Mouse (Mus musculus) adrenal gland (tissue): ENCODE results near the gene Mypn.

Experiments used
- intact Hi-C: fragments of 180-260 bp; cut with DNase I; formaldehyde crosslinking; loops from one replicate; pipeline ENCODE4 v1.15.1; 2025

Gene Mypn

GRCm38 (mm10) chr10:63201534-63201933 is 2.2 kb downstream of the Mypn start:
- intact Hi-C loops: no loop called here

- intact Hi-C loops: no loop called here
Measured at GRCm38 (mm10) chr10:63199008-63199407, 4.7 kb downstream of the Mypn start.

GRCm38 (mm10) chr10:63192736-63193135 is 11.0 kb downstream of the Mypn start:
- intact Hi-C loops: no loop called here

DNA sequence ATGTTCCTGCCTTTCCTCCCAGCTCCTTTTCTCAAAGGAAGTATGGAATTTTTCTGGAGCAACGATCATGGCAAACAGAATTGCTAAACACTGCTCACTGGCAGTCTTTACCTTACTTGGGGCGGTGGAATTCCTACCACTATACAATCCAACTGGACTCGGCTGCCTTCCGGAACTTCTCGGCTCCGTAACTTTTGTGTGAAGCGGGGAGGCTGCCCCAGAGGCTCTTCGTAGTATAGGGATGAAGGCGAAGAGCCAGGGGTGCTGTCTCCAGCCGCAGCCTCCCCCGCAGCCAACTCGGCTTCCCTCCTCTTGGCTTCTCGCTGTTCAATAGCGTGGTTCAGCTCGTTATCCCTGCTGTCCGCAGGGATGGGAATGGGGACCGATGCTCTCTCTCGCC is 11.5 kb downstream of the Mypn start:
- intact Hi-C loops: no loop called here

- intact Hi-C loops: no loop called here
Measured at GRCm38 (mm10) chr10:63184451-63184850, 19.3 kb downstream of the Mypn start.

DNA sequence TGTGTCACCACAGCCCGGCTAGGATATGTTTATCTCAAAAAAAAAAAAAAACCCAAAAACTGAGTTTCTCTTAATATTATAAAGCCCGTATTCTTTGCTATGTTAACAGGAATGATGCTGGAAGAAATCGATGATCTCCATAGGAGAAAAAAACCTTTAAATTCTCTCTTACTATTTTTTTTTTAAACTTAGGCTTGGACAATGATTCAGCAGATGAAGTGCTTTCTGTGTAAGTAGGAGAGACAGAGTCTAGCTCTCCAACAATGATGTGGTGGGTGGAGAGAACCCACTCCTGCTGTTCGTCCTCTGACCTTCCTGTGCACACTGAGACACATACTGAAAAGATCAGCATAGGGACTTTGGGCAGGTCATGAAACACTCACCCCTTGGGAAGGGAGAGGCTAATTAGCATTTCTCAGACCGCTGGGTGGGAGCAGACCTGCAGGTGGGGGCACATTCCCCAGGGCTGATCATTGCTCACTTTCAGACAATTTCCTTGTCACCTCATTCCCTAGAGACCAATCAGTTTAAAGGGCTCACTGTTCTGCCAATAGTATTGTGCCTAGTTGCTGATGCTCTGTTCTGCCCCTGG is 21.5 kb downstream of the Mypn start:
- intact Hi-C loops: no loop called here

DNA sequence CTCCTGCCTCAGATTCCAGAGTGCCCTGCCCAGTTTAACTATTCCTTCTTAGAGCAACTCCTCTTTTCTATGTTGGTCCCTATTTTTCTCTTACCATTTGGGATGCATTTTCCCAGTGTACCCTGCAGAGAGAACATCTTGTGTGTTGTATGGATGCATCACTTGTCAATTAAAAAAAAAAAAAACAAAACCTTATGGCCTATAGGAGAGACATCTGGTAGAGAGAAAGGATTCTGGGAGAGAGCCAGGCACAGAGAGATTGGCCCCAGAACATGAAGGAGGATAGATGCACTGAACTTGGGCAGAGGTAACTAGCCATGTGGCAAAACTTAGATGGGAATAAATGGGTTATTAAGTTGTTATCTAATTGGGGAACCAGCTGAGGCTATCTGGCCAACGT is 22.6 kb downstream of the Mypn start:
- intact Hi-C loops: no loop called here

- intact Hi-C loops: no loop called here
Measured at GRCm38 (mm10) chr10:63179524-63179923, 24.2 kb downstream of the Mypn start.

DNA sequence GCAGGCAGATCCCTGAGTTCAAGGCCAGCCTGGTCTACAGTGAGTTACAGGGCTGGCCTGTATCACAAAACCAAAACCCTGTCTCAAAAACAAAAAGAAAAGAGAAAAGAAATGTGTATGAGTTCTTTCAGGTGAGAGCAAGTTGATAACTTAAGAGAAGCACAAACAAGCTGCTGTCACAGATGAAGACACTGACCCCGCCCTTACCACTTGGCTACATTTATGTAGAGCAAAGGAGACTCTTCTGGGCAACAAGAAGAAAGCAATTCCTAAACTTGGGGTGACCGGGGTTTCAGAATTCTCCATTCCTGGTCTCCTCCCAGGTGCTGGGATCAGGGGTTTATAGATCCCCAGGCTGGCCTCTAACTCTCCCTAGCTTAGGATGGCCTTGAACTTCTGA is 25.4 kb downstream of the Mypn start:
- intact Hi-C loops: no loop called here

DNA sequence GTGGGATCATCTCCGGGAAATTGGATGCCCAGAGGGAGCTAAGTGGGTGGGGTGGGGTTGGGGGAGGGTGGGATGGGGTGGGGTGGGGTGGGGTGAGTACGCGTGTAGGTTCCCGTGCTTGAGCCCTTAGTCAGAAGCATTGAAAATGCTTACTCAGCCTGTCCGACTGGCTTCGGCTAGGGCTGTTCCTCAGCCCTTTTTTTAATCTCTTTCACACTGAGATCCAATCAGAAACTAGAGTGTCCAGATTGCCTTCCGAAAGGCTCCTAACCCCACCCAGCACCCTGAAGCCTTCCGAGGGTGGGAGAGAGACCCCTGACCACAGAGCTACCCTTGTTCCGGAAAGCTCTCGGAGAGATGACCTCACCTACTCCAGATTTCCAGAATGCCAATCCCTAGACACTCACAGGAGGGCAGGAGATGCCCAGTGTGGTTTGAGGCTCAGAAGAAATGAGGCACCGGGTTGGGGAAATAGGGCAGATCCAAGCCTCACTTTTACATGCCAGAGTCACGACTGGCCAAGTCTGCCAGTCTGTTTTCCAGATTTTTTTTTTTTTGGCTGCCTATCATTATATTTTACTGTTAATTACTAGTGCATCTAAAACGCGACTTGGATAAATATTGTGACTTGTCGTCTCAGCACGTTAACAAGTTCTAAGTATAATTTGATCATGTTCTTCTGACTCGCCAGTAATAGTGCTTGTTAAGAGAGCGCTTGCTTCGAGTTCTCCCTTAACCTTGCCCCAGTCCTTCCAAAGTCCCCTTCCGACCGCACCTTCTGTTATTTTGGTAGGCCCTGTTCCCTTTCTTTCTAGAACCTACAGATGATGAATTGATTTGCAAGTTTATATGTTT is 26.2 kb downstream of the Mypn start:
- intact Hi-C loops: no loop called here

- intact Hi-C loops: no loop called here
Measured at GRCm38 (mm10) chr10:63176471-63176931, 27.3 kb downstream of the Mypn start.

GRCm38 (mm10) chr10:63172089-63172488 is 31.7 kb downstream of the Mypn start:
- intact Hi-C loops: no loop called here

DNA sequence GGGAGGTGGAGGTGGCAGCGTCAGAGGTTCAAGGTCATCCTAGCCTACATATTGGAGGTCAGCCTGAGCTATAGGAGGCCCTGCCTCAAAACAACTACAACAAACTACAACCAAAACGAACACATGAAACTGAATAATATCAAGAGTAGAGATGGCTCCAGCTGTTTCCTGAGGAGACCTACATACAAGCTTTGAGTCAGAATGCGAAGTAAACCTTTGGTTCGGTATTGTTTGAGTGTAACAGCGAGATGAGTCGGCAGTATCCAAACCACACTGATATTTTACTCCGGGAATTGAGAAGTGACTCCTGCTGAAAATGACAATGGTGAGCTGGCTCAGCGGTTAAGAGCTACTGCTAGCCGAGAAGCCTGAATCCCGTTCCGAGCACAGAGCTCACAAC is 34.2 kb downstream of the Mypn start:
- intact Hi-C loops: no loop called here

DNA sequence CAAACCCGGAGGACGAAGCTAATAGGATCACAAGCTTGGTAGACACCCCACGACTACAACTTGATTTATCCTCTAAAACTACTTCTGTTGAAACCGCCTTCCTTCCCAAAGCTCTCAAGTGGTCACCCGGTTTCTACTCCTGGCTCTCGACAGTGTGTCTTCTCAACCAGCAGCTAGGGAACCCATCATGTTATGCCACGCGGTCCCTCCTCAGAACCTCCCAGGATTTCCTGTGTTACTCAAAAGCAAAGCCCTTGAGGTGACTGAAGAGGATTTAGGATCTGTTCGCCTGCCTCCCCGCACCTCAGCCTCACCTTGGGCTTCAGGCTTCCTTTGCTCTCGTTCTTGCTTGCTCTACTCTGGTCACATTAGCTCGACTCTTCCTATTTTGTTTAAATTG is 35.6 kb downstream of the Mypn start:
- intact Hi-C loops: no loop called here

GRCm38 (mm10) chr10:63167241-63167995 is 36.3 kb downstream of the Mypn start:
- intact Hi-C loops: no loop called here

GRCm38 (mm10) chr10:63165752-63166412 is 37.9 kb downstream of the Mypn start:
- intact Hi-C loops: no loop called here

- intact Hi-C loops: no loop called here
Measured at GRCm38 (mm10) chr10:63161240-63161639, 42.5 kb downstream of the Mypn start.

DNA sequence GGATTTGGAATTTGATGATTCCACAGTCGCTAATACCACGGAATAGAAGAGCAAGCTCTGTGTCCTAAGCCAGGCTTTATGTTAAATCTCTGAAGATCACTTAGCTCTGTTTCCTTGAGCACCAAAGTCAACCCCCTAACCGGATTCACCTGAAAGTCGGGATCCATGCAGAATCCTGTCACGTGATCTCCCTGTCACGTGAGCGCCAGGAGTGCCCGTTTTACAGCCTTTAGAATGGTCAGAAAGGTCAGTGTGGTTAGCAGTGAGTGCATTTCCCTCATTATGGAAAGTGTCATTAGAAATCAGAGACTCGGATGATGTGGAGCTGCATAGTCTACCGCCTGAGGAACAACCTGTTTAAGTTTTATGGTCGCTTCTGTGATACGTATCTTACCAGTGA is 43.1 kb downstream of the Mypn start:
- intact Hi-C loops: no loop called here

- intact Hi-C loops: loop anchor here (5.0 kb wide), 1 partner anchor 84 kb away; the partner anchor contains the start of gene Herc4
Measured at GRCm38 (mm10) chr10:63158191-63158590, 45.6 kb downstream of the Mypn start.

DNA sequence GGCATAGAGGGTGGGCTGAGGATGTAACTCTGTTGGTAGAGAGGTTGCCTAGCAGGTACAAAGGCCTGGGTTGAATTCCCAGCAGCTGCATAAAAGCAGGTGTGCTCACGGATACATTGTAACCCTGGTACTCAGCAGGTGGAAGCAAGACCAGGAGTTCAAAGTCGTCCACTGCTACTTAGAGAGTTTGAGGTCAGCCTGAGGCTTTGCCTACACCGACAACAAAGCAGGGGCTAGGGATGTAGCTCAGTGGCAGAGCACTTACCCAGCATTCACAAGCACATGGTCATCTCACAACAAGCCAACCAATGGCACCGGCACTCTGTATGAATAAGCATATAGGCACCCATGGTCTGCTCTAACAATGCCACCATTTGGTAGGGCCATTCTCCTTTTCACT is 46.3 kb downstream of the Mypn start:
- intact Hi-C loops: loop anchor here (5.0 kb wide), 1 partner anchor 85 kb away; the partner anchor contains the start of gene Herc4

GRCm38 (mm10) chr10:63156919-63157318 is 46.8 kb downstream of the Mypn start:
- intact Hi-C loops: loop anchor here (5.0 kb wide), 1 partner anchor 85 kb away; the partner anchor contains the start of gene Herc4
